Mouse (Mus musculus) gastrocnemius, adult 18-20 months (tissue): ENCODE measurements at regions not wholly inside any gene's neighbourhood (a gene's known extent, or its start where the extent isn't known, plus 50 kb on each side); places are given as distances from the start of the nearest gene placed in this dataset.

Experiments
- DNase-seq: peaks from one replicate; pipeline ENCODE4 v3.0.0; 2021; ENCODE audit warnings: low spot score

- peak; percentile 71 for DNase-seq
These were observed 162.0 kb upstream of the Nfe2l3 start for GRCm38 (mm10) chr6:51270216-51271127.

DNA sequence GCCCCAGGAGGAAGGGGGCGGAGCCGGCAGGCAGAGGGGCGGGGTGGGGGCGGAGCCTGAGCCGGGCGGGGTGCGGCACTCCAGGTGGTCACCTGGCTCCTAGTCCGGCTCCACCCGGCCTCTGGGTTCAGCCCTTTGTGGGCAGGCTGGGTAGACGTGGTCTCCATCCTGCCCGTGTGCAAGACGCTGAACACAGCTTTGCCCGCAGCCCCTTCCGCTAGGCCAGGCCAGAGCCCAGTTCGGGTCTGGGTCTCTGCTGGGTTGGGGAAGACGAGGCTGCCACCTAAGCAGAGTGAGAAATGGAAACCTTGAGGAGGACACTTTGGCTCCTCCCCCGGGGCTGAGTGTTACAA is 161.4 kb upstream of the Nfe2l3 start:
- DNase-seq: no peak

- no peak for DNase-seq
These were observed 160.2 kb upstream of the Nfe2l3 start for GRCm38 (mm10) chr6:51272136-51272736.

DNA sequence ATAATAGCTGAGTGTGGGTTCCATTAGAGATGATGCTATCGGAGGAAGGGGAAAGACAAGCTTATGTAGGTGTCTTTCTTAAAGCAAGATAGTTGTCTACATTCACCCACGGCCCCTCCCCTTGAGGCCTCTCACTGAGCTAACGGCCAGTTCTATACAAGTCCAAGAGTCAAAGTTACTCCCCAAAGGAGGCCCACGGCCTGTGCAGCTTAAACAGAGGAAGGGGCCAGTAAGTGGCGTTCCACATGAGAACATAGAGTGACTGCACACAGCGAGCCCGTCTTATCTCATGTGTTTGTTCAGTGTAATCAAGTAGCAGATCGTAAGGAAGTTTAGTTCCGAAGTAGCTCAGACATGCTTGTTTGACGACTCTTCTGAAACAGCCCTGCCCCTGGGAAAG is 153.0 kb upstream of the Nfe2l3 start:
- DNase-seq: no peak

DNA sequence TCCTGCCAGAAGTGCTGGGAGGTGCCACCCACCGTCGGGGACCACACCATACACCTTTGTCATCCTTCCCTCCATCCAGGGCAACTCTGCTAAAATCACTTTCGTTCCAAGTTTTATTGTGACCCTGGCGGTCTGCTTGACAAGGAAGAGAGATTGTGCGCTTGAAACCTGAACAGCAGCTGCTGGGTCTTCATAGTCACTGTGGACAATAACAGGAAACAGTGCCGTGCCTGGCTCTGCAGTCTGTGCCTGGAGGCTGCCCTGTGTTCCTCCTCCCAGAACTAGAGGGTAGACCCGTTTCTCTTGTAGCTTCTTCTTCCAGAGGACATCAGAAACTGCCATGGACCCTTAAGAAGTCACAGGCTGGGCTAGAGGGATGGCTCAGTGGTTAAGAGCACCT is 152.2 kb upstream of the Nfe2l3 start:
- no peak for DNase-seq

DNA sequence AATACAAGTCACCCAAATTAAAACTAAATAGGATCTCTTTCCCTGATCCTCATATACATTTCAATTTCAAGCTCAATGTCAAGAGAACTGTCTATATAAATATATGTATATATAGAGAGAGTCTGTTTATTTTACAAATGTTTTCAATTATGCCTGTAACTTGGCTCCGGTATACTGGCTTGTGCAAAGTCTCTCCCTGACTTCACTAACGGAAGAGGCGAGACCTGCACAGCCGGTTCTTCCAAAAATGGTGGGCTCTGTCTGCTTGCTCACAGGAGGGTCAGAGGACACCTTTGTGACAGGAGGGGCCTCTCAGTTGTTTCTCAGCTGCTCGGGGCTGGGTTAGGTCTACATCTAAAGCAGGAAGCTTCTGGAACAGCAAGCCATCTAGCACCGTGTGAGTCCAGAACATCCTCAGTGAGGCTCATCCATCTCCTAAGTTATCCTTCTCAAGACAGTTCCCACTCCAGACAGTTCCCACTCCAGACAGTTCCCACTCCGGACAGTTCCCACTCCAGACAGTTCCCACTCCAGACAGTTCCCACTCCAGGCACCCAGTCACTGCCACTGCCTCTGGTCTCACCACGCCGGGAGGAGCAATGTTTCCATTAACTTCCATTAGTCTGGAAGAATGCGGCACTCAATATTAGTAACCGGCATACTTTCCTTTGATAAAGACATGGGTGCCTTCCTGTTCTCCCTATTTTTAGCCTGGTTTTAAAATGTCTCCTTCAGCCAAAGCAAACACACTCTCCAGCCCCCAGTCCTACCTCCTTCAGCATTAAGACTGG is 148.4 kb upstream of the Nfe2l3 start:
- DNase-seq: no peak

- no peak for DNase-seq
These were observed 147.6 kb upstream of the Nfe2l3 start for GRCm38 (mm10) chr6:51284881-51285280.

DNA sequence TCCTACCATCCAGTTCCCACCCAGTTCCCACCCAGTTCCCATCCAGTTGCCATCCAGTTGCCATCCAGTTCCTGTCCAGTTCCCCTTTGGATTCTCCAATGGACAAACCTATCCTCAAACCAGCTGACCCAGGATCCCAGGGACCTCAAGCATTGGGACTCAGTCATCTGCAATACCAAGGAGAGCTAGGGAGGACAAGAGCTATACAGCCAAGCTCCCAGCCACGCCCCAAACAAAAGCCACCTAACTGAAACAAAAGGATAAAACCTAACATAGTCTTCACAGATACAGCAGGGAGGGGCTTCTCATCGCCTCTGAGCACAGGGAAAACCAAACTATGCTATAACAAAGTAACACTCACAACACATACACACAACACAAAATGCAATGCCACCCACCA is 145.6 kb upstream of the Nfe2l3 start:
- no peak for DNase-seq

GRCm38 (mm10) chr6:51287383-51287782 is 145.1 kb upstream of the Nfe2l3 start:
- no peak for DNase-seq

GRCm38 (mm10) chr6:51287807-51288206 is 144.7 kb upstream of the Nfe2l3 start:
- no peak for DNase-seq

- DNase-seq: no peak
These were observed 144.0 kb upstream of the Nfe2l3 start for GRCm38 (mm10) chr6:51288306-51289066.

GRCm38 (mm10) chr6:51289067-51289725 is 143.3 kb upstream of the Nfe2l3 start:
- DNase-seq: no peak

DNA sequence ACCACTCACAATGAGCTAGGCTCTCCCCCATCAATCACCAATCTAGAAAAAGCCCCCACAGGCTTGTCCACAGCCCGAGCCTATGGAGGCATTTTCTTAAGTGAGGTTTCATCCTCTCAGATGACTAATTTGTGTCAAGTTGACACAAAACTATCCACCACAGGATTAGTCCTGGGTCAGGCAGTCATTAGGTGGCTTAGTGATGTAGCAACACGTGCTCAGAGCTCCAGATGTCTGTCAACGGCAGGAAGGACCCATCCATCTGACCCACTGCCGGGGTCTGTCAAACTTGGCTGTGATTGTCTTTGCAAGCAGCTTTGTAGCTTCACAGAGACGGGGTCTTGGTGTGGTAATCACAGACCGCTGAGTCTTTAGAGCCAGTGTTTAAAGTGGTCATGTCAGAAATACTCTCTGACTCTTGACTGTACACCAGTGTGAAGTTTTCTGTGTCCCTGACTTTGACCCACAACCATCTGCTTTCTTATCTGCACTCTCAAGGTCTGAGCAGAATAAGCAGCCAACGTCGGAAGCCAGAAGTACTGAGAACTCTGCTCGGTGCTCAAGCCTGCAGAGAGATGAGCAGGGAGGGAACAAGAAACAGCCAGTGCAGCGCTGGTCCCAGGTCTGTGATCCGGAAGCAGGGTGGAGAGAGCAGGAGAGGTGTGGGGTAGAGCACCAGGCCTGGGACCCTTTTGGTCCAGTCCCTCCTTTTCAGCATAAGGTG is 131.6 kb upstream of the Nfe2l3 start:
- DNase-seq: no peak

GRCm38 (mm10) chr6:51301831-51302230 is 130.6 kb upstream of the Nfe2l3 start:
- no peak for DNase-seq

DNA sequence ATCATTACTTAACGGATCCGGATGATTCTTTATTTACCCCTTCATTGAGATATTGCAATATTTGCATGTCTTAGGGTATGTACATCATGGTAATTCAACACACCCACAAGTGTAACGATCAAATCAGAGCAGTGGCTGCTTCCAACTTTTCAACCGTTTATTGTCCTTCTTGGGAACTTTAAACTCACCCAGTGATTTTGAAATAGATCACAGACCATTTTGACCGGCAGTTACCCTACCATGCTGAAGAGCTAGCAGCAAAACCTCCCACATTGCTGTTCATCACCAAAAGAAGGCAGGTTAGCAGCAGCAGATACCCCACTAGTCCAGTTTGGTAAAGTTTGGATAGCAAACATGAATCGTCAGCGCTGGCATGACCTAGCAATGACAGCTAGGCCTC is 130.2 kb upstream of the Nfe2l3 start:
- DNase-seq: no peak

GRCm38 (mm10) chr6:51318341-51318740 is 114.1 kb upstream of the Nfe2l3 start:
- DNase-seq: no peak

DNA sequence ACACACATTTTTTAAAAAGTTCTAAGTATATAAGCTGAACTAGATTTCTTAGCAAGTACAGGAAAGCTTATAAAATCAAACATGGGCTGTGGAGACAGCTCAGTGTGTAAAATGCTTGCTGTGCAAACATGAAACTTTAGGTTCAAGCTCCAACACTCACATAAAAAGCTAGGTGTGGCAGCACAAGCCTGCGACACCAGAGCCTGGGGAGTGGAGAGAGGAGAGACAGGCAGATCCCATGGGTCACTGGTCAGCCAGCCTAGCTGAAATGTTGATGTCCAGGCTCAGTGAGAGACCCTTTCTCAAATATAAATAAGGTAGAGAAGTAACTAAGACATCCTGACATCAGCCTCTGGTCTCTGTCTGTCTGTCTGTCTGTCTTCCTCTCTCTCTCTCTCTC is 112.5 kb upstream of the Nfe2l3 start:
- DNase-seq: no peak

GRCm38 (mm10) chr6:51320676-51321419 is 111.6 kb upstream of the Nfe2l3 start:
- DNase-seq: no peak

GRCm38 (mm10) chr6:51326103-51326829 is 106.2 kb upstream of the Nfe2l3 start:
- no peak for DNase-seq
